Mouse (Mus musculus): Measurements from ENCODE around the gene Pfdn6. TPM values are rescaled to one million over a fixed set of nuclear protein-coding genes. Genes with fewer than 3 reads are reported as not detected.

Gene Pfdn6
- polyA plus RNA-seq, 1 experiment from 2014 or later, result 184 TPM

GRCm38 (mm10) chr17:33968489-33968888 lies 28.3 kb upstream of the Pfdn6 start:
- H3K9ac ChIP-seq, result no peak overlapping the region
- peak; percentile 68 for ATAC-seq (ENCODE audit: low FRiP score, low read depth)
- H3K27me3 ChIP-seq (replicated peaks), result peaks cover 5% of the 10 kb centered on the region; the same call in 1 of the 2 replicates
- H3K4me1 ChIP-seq, result no peaks in the 10 kb centered on the region
- no peak overlapping the region for H3K27ac ChIP-seq
- no peak overlapping the region for H3K4me2 ChIP-seq (replicated peaks)
- no peak overlapping the region for H3K4me3 ChIP-seq
- peaks cover 27% of the 10 kb centered on the region for H3K36me3 ChIP-seq
- 3% methylated on average over 9 of the region's 9 CpGs for WGBS
- H3K9me3 ChIP-seq, result no peaks in the 10 kb centered on the region

- no peak overlapping the region for H3K9ac ChIP-seq
- H3K4me2 ChIP-seq (replicated peaks), result no peak overlapping the region
- no peak for ATAC-seq (ENCODE audit: low FRiP score, low read depth)
- H3K4me3 ChIP-seq, result no peak overlapping the region
- H3K9me3 ChIP-seq, result no peaks in the 10 kb centered on the region
- WGBS, result 88% methylated on average over 16 of the region's 16 CpGs
- no peak overlapping the region for H3K27ac ChIP-seq
- H3K4me1 ChIP-seq, result no peaks in the 10 kb centered on the region
- H3K36me3 ChIP-seq, result peaks cover 50% of the 10 kb centered on the region
- no peaks in the 10 kb centered on the region for H3K27me3 ChIP-seq (replicated peaks)
Measured at GRCm38 (mm10) chr17:33965846-33966550, 25.9 kb upstream of the Pfdn6 start.

GRCm38 (mm10) chr17:33965082-33965845 lies 25.1 kb upstream of the Pfdn6 start:
- Histone ChIP-seq H3K9me3 (no peaks in the 10 kb centered on the region), H3K27ac (no peak overlapping the region), H3K36me3 (peaks cover 54% of the 10 kb centered on the region), H3K4me1 (no peaks in the 10 kb centered on the region), H3K27me3 (replicated peaks) (no peaks in the 10 kb centered on the region), H3K4me3 (no peak overlapping the region), H3K4me2 (replicated peaks) (no peak overlapping the region), H3K9ac (no peak overlapping the region)
- ATAC-seq (ENCODE audit: low FRiP score, low read depth), result no peak
- WGBS, result 93% methylated on average over 17 of the region's 17 CpGs

GRCm38 (mm10) chr17:33962876-33963275 lies 22.7 kb upstream of the Pfdn6 start:
- WGBS, result 94% methylated on average over 7 of the region's 7 CpGs
- no peaks in the 10 kb centered on the region for H3K9me3 ChIP-seq
- H3K4me2 ChIP-seq (replicated peaks), result no peak overlapping the region
- no peak overlapping the region for H3K27ac ChIP-seq
- H3K4me1 ChIP-seq, result no peaks in the 10 kb centered on the region
- no peak for ATAC-seq (ENCODE audit: low FRiP score, low read depth)
- no peak overlapping the region for H3K4me3 ChIP-seq
- no peaks in the 10 kb centered on the region for H3K27me3 ChIP-seq (replicated peaks)
- no peak overlapping the region for H3K9ac ChIP-seq
- H3K36me3 ChIP-seq, result peaks cover 77% of the 10 kb centered on the region

- Histone ChIP-seq H3K4me3 (no peak overlapping the region), H3K9me3 (no peaks in the 10 kb centered on the region), H3K27me3 (replicated peaks) (no peaks in the 10 kb centered on the region), H3K4me1 (peaks cover 6% of the 10 kb centered on the region), H3K4me2 (replicated peaks) (no peak overlapping the region), H3K36me3 (peaks cover 58% of the 10 kb centered on the region), H3K27ac (no peak overlapping the region), H3K9ac (no peak overlapping the region)
- 96% methylated on average over 15 of the region's 15 CpGs for WGBS
- ATAC-seq (ENCODE audit: low FRiP score, low read depth), result no peak
Measured at GRCm38 (mm10) chr17:33959948-33960347, 19.8 kb upstream of the Pfdn6 start.

GRCm38 (mm10) chr17:33959135-33959534 lies 19.0 kb upstream of the Pfdn6 start:
- Histone ChIP-seq H3K9ac (no peak overlapping the region), H3K9me3 (no peaks in the 10 kb centered on the region), H3K27me3 (replicated peaks) (no peaks in the 10 kb centered on the region), H3K27ac (no peak overlapping the region), H3K4me2 (replicated peaks) (no peak overlapping the region), H3K4me1 (peaks cover 13% of the 10 kb centered on the region), H3K36me3 (peaks cover 60% of the 10 kb centered on the region), H3K4me3 (no peak overlapping the region)
- WGBS, result 96% methylated on average over 13 of the region's 13 CpGs
- no peak for ATAC-seq (ENCODE audit: low FRiP score, low read depth)

GRCm38 (mm10) chr17:33958451-33958850 lies 18.3 kb upstream of the Pfdn6 start:
- WGBS, result 93% methylated on average over 11 of the region's 11 CpGs
- Histone ChIP-seq H3K27me3 (replicated peaks) (no peaks in the 10 kb centered on the region), H3K4me1 (peaks cover 20% of the 10 kb centered on the region), H3K36me3 (peaks cover 58% of the 10 kb centered on the region), H3K9ac (no peak overlapping the region), H3K9me3 (no peaks in the 10 kb centered on the region), H3K27ac (no peak overlapping the region), H3K4me2 (replicated peaks) (no peak overlapping the region), H3K4me3 (no peak overlapping the region)
- ATAC-seq (ENCODE audit: low FRiP score, low read depth), result no peak

GRCm38 (mm10) chr17:33957493-33957892 lies 17.4 kb upstream of the Pfdn6 start:
- no peak overlapping the region; the same call in 1 of the 2 replicates for H3K4me2 ChIP-seq (replicated peaks)
- no peak for ATAC-seq (ENCODE audit: low FRiP score, low read depth)
- no peak overlapping the region for H3K9ac ChIP-seq
- H3K27me3 ChIP-seq (replicated peaks), result no peaks in the 10 kb centered on the region
- peaks cover 29% of the 10 kb centered on the region for H3K4me1 ChIP-seq
- WGBS, result 84% methylated on average over 6 of the region's 6 CpGs
- H3K27ac ChIP-seq, result no peak overlapping the region
- no peak overlapping the region for H3K4me3 ChIP-seq
- no peaks in the 10 kb centered on the region for H3K9me3 ChIP-seq
- peaks cover 58% of the 10 kb centered on the region for H3K36me3 ChIP-seq

- Histone ChIP-seq H3K27ac (0 out of 2 replicates have a peak overlapping the region, but pooled peaks have one; percentile 67), H3K4me1 (peaks cover 39% of the 10 kb centered on the region), H3K9ac (peak overlapping the region; percentile 69), H3K4me3 (peak overlapping the region; percentile 95), H3K36me3 (peaks cover 51% of the 10 kb centered on the region), H3K4me2 (replicated peaks) (peak overlapping the region; percentile 67), H3K9me3 (no peaks in the 10 kb centered on the region), H3K27me3 (replicated peaks) (no peaks in the 10 kb centered on the region)
- 9% methylated on average over 10 of the region's 10 CpGs for WGBS
- ATAC-seq (ENCODE audit: low FRiP score, low read depth), result no peak
Measured at GRCm38 (mm10) chr17:33956336-33956735, 16.2 kb upstream of the Pfdn6 start.

- no peaks in the 10 kb centered on the region for H3K9me3 ChIP-seq
- H3K36me3 ChIP-seq, result peaks cover 51% of the 10 kb centered on the region
- H3K4me2 ChIP-seq (replicated peaks), result peak within 1 kb of the TSS; percentile 97
- no peaks in the 10 kb centered on the region for H3K27me3 ChIP-seq (replicated peaks)
- WGBS, result under 1% methylated on average over 50 of the region's 50 CpGs
- peak within 1 kb of the TSS; percentile 98 for H3K9ac ChIP-seq
- peak within 1 kb of the TSS; percentile 74; the same call in 1 of the 2 replicates for H3K27ac ChIP-seq
- peaks cover 45% of the 10 kb centered on the region for H3K4me1 ChIP-seq
- peak within 1 kb of the TSS; percentile 95 for H3K4me3 ChIP-seq
- ATAC-seq (ENCODE audit: low FRiP score, low read depth), result peak; percentile 79
Measured at GRCm38 (mm10) chr17:33955555-33956214, 15.5 kb upstream of the Pfdn6 start, which contains the start of the genes Vps52 and Rps18. TSS of gene Vps52 (plus strand) at chr17:33955812. TSS of gene Rps18 (minus strand) at chr17:33956001.

- Histone ChIP-seq H3K27ac (peak overlapping the region; percentile 74; the same call in 1 of the 2 replicates), H3K4me3 (peak overlapping the region; percentile 95), H3K9ac (peak overlapping the region; percentile 98), H3K9me3 (no peaks in the 10 kb centered on the region), H3K4me2 (replicated peaks) (peak overlapping the region; percentile 97), H3K4me1 (peaks cover 53% of the 10 kb centered on the region), H3K36me3 (peaks cover 51% of the 10 kb centered on the region), H3K27me3 (replicated peaks) (no peaks in the 10 kb centered on the region)
- ATAC-seq (ENCODE audit: low FRiP score, low read depth), result no peak; the same call in 1 of the 2 replicates
- WGBS, result 1% methylated on average over 33 of the region's 33 CpGs
Measured at GRCm38 (mm10) chr17:33954646-33955554, 14.8 kb upstream of the Pfdn6 start.

All from neural tube, embryonic 12.5 days (tissue).